Mouse (Mus musculus): ENCODE measurements around the gene Cbr2. TPM values are rescaled to one million over a fixed set of nuclear protein-coding genes. Genes with fewer than 3 reads are reported as not detected.
A peak's percentile ranks its signal among the peaks of the same experiment; 100 is the strongest.

Gene Cbr2
- polyA plus RNA-seq, 1 experiment, result 51.7 TPM

DNA sequence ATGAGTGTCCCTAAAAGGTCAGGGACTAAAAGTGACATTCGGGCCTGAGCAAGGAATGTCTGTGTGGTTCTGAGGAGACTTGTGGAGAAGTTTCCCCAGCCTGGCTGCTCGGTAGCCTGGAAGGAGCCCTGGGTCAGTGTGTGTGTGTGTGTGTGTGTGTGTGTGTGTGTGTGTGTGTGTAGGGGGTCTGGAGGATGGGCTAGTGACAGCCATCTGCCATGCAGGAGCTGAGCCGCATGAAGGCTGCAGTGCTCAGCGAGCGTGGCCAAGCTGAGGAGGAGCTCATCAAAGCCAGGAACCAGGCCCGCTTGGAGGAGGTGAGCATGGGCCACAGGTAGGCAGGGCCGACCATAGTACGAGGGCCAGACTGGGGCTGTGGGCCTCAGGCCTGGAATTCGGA, 12.7 kb downstream of the Cbr2 start:
- H3K4me3 ChIP-seq (ENCODE audit: insufficient read depth, poor library complexity, severe bottlenecking), result no peak overlapping the region
- H3K36me3 ChIP-seq (ENCODE audit: control insufficient read depth, insufficient read depth), result peaks cover 23% of the 10 kb centered on the region

DNA sequence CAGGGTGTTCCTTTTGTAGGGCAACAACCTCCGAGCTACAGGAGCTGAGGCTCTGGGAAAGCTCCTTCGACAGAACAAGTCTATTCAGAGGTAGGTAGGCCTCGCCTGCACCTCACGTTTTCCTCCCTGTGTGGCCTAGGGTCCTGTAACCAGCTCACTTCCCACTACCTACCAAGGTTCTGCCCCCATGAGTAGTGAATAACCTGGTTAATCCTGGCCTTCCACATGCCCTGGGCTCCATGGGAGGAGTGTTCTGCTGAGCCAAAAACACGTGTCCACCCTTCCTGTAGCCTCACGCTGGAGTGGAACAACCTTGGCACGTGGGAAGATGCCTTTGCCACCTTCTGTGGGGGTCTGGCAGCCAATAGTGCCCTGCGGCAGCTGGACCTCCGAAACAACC, 16.8 kb downstream of the Cbr2 start:
- Histone ChIP-seq H3K79me2 (ENCODE audit: control insufficient read depth, insufficient read depth) (no peaks in the 10 kb centered on the region), H3K4me3 (ENCODE audit: insufficient read depth, poor library complexity, severe bottlenecking) (no peak overlapping the region), H3K79me3 (ENCODE audit: low read depth) (no peaks in the 10 kb centered on the region), H3K36me3 (ENCODE audit: control insufficient read depth, insufficient read depth) (peaks cover 31% of the 10 kb centered on the region), H3ac (ENCODE audit: control insufficient read depth, insufficient read length, low read depth) (no peak overlapping the region), H3K27me3 (ENCODE audit: control insufficient read depth, insufficient read depth, insufficient read length) (no peaks in the 10 kb centered on the region)
- no peak for TF ChIP-seq USF1 (IDR thresholded peaks at IDR 0.05; ENCODE audit: low read depth)
- TF ChIP-seq MYOD1 (IDR thresholded peaks at IDR 0.05; ENCODE audit: control insufficient read depth, insufficient read length, low read depth), result no peak
- no peak for TF ChIP-seq FOSL1 (IDR thresholded peaks at IDR 0.05; ENCODE audit: insufficient read depth, low read length, poor library complexity, severe bottlenecking)
- TF ChIP-seq MYOG (IDR thresholded peaks at IDR 0.05; ENCODE audit: control insufficient read depth, extremely low read depth, insufficient read length), result no peak
- TF ChIP-seq MAX (IDR thresholded peaks at IDR 0.05), result no peak
- TF ChIP-seq CEBPB (IDR thresholded peaks at IDR 0.05; ENCODE audit: low read depth), result no peak
- TF ChIP-seq CTCF (IDR thresholded peaks at IDR 0.05; ENCODE audit: control insufficient read depth, insufficient read depth, insufficient read length), result no peak

More for the DNA sequence above, 12.7 kb downstream of the Cbr2 start:
- H3K27me3 ChIP-seq (ENCODE audit: control insufficient read depth, insufficient read depth, insufficient read length), result no peaks in the 10 kb centered on the region
- H3ac ChIP-seq (ENCODE audit: control insufficient read depth, insufficient read length, low read depth), result no peak overlapping the region
- no peaks in the 10 kb centered on the region for H3K79me2 ChIP-seq (ENCODE audit: control insufficient read depth, insufficient read depth)
- TF ChIP-seq MYOD1 (IDR thresholded peaks at IDR 0.05; ENCODE audit: control insufficient read depth, insufficient read length, low read depth) (no peak), USF1 (IDR thresholded peaks at IDR 0.05; ENCODE audit: low read depth) (no peak), CEBPB (IDR thresholded peaks at IDR 0.05; ENCODE audit: low read depth) (no peak), FOSL1 (IDR thresholded peaks at IDR 0.05; ENCODE audit: insufficient read depth, low read length, poor library complexity, severe bottlenecking) (no peak), MAX (IDR thresholded peaks at IDR 0.05) (no peak), CTCF (IDR thresholded peaks at IDR 0.05; ENCODE audit: control insufficient read depth, insufficient read depth, insufficient read length) (no peak)
- H3K79me3 ChIP-seq (ENCODE audit: low read depth), result no peaks in the 10 kb centered on the region

DNA sequence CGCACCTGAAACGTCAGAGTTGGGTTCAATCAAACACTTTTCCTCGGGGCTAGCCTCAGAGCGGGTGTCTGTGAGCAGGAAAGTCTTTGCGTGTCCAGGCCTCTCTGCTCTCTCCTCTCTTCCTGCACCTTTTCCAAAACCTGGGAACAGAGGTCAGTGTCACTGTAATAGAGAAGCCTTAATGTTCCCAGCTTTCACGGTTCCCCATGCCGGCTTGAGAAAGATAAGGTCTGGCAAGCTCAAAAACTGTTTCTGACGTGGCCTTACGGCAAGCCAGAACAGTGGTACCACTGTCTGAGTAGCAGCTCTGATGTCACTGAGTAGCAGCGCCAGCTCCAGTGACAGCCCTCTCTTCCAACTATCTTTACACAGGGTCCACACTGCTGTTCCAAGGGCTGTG, 17.4 kb downstream of the Cbr2 start:
- no peaks in the 10 kb centered on the region for H3K79me3 ChIP-seq (ENCODE audit: low read depth)
- H3K27me3 ChIP-seq (ENCODE audit: control insufficient read depth, insufficient read depth, insufficient read length), result no peaks in the 10 kb centered on the region
- peak overlapping the region; percentile 94 for H3ac ChIP-seq (ENCODE audit: control insufficient read depth, insufficient read length, low read depth)
- H3K79me2 ChIP-seq (ENCODE audit: control insufficient read depth, insufficient read depth), result no peaks in the 10 kb centered on the region
- peak overlapping the region; percentile 53 for H3K4me3 ChIP-seq (ENCODE audit: insufficient read depth, poor library complexity, severe bottlenecking)
- H3K36me3 ChIP-seq (ENCODE audit: control insufficient read depth, insufficient read depth), result peaks cover 37% of the 10 kb centered on the region
- no peak for TF ChIP-seq CEBPB (IDR thresholded peaks at IDR 0.05; ENCODE audit: low read depth)
- TF ChIP-seq MYOG (IDR thresholded peaks at IDR 0.05; ENCODE audit: control insufficient read depth, extremely low read depth, insufficient read length), result no peak
- no peak for TF ChIP-seq USF1 (IDR thresholded peaks at IDR 0.05; ENCODE audit: low read depth)
- TF ChIP-seq MYOD1 (IDR thresholded peaks at IDR 0.05; ENCODE audit: control insufficient read depth, insufficient read length, low read depth), result no peak
- TF ChIP-seq MAX (IDR thresholded peaks at IDR 0.05), result no peak
- no peak for TF ChIP-seq FOSL1 (IDR thresholded peaks at IDR 0.05; ENCODE audit: insufficient read depth, low read length, poor library complexity, severe bottlenecking)
- TF ChIP-seq CTCF (IDR thresholded peaks at IDR 0.05; ENCODE audit: control insufficient read depth, insufficient read depth, insufficient read length), result no peak

DNA sequence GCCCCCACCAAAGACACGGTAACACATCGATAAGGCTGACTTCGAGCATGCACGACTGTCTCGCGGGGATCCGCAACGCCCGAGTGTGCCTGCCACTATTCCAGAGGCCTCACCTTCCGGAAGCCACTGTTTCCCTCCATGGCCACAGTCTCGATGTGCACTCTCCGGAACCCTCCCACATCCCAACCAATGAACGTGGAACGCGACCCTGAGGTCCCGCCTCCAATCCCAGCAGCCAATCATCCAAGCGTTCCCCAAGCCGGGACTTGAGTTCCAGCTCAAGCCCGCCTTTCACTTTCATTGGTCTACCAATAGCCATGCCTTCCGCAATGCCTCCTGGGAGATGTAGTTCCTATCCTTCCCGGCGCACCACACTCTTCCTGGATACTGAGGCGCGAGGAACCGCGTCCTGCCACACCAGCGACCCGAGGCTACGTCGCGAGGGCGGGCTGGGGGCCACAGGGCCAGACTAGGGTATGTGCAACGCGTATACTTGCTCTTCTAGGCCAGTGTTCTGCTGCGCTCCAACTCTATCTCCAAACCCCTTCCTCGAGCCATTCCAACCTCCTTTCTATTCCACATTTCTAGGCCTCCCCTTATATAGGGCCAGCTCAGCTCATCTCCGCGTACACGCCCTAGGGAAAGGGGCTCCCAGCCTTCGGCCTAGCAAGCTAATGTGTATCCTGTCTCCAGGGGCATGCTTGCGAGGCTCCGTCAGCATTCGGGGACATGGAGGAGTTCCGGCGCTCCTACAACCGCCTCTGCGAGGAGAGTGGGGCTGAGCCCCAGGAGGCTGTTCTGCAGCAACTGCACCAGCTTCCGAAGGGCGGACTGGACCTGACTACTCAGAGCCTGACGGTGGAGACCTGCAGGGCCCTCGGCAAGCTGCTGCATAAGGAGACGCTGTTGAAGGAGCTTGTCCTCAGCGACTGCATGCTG, 18.1 kb downstream of the Cbr2 start, which contains the start of the genes Cenpx and Lrrc45:
Cenpx (minus strand) TSS at position 159 of the 939 bp plus-strand sequence.
Lrrc45 (plus strand) TSS at position 346 of the 939 bp plus-strand sequence.
- no peak for TF ChIP-seq CEBPB (IDR thresholded peaks at IDR 0.05; ENCODE audit: low read depth)
- TF ChIP-seq MYOG (IDR thresholded peaks at IDR 0.05; ENCODE audit: control insufficient read depth, extremely low read depth, insufficient read length), result no peak
- no peak for TF ChIP-seq MYOD1 (IDR thresholded peaks at IDR 0.05; ENCODE audit: control insufficient read depth, insufficient read length, low read depth)
- TF ChIP-seq USF1 (IDR thresholded peaks at IDR 0.05; ENCODE audit: low read depth), result no peak
- TF ChIP-seq FOSL1 (IDR thresholded peaks at IDR 0.05; ENCODE audit: insufficient read depth, low read length, poor library complexity, severe bottlenecking), result no peak
- peak; percentile 87 for TF ChIP-seq MAX (IDR thresholded peaks at IDR 0.05)
- TF ChIP-seq CTCF (IDR thresholded peaks at IDR 0.05; ENCODE audit: control insufficient read depth, insufficient read depth, insufficient read length), result no peak
- Histone ChIP-seq H3K4me3 (ENCODE audit: insufficient read depth, poor library complexity, severe bottlenecking) (peak within 1 kb of the TSS; percentile 53), H3K27me3 (ENCODE audit: control insufficient read depth, insufficient read depth, insufficient read length) (no peaks in the 10 kb centered on the region), H3K36me3 (ENCODE audit: control insufficient read depth, insufficient read depth) (peaks cover 38% of the 10 kb centered on the region), H3K79me2 (ENCODE audit: control insufficient read depth, insufficient read depth) (no peaks in the 10 kb centered on the region), H3ac (ENCODE audit: control insufficient read depth, insufficient read length, low read depth) (peak within 1 kb of the TSS; percentile 94), H3K79me3 (ENCODE audit: low read depth) (no peaks in the 10 kb centered on the region)

DNA sequence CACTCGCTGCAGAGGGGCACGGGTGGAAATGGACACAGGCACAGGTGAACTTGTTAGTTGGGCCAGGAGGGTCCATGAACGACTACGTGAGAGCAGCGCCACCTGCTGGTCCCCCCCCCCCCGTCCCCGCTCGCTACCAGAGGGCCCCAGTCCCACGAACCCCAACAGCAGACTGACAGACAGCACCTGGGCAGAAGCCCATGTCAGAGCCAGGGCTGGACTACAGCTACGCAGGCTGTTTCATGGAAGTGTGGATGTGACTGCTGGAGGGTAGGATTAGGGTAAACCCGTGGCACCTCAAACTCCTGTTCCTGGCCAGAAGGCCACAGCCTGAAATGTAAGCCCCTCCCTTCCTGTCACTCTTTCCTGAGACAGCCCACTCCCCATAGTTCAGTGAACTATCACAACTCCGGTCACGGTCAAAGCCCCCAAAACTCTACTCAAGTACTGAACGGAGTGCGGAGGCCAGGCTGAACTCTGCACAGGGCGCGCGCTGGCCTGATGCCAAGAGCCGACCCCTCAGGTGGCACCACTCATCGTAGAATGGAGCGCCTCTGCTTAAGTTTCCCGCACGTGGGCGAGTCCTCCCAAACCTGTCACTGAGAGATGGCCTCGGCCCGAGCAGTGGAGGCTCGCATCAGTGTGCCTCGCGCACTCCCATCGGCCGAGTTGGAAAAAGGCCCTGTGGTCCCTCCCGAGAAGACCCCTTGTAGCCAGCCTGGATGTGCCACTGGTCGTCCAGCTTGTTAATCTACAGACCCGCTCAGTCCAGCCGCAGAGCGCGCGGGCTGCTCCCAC, 18.9 kb downstream of the Cbr2 start:
- H3K79me3 ChIP-seq (ENCODE audit: low read depth), result no peaks in the 10 kb centered on the region
- no peaks in the 10 kb centered on the region for H3K27me3 ChIP-seq (ENCODE audit: control insufficient read depth, insufficient read depth, insufficient read length)
- H3K79me2 ChIP-seq (ENCODE audit: control insufficient read depth, insufficient read depth), result no peaks in the 10 kb centered on the region
- peak overlapping the region; percentile 80 for H3ac ChIP-seq (ENCODE audit: control insufficient read depth, insufficient read length, low read depth)
- peaks cover 37% of the 10 kb centered on the region for H3K36me3 ChIP-seq (ENCODE audit: control insufficient read depth, insufficient read depth)
- TF ChIP-seq USF1 (IDR thresholded peaks at IDR 0.05; ENCODE audit: low read depth), result no peak
- no peak for TF ChIP-seq MYOD1 (IDR thresholded peaks at IDR 0.05; ENCODE audit: control insufficient read depth, insufficient read length, low read depth)
- peak; percentile 89 for TF ChIP-seq CTCF (IDR thresholded peaks at IDR 0.05; ENCODE audit: control insufficient read depth, insufficient read depth, insufficient read length)
- TF ChIP-seq MAX (IDR thresholded peaks at IDR 0.05), result no peak
- no peak for TF ChIP-seq FOSL1 (IDR thresholded peaks at IDR 0.05; ENCODE audit: insufficient read depth, low read length, poor library complexity, severe bottlenecking)
- no peak for TF ChIP-seq MYOG (IDR thresholded peaks at IDR 0.05; ENCODE audit: control insufficient read depth, extremely low read depth, insufficient read length)
- peak overlapping the region; percentile 53 for H3K4me3 ChIP-seq (ENCODE audit: insufficient read depth, poor library complexity, severe bottlenecking)

Measured in C2C12 (cell line).